In the genomic region with DNA sequence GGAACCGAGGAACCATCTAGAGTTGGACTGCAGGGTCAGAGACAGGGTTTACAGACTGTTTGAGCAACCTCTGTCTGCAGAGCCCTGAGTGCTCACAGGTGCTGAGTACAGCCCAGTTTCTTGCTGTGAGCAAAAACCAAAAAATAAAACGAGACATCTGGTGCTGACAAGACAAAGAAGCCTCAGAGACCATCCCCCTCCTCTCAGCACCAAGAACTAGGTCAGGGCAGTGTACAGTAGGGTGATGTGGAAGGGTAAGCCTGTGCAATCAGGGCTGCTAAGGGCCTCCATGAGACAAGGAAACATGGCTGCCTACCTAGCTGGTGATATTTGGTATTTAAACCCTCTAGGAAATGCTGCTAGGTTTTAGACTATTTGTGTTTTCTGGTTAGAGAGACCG, we compare ENCODE assay signal across 21 mouse cellular contexts. TPM values are rescaled to one million over a fixed set of nuclear protein-coding genes. Genes with fewer than 3 reads are reported as not detected.
DNase-seq lines count a peak whose midpoint lies in the region; ATAC-seq lines count a peak whose summit lies in the region.
"Had no signal": no experiment of that assay in that cellular context is flagged by ENCODE, and none has a peak within 500 bp of the region (broad histone marks: within the 10 kb centered on the region; RNA-seq: fewer than 3 reads in every experiment).

No protein-coding gene starts in this region.

- peaks cover 67% of the 10 kb centered on the region for H3K4me1 ChIP-seq in hindbrain, embryonic 14.5 days (replicated peaks; ENCODE audit: control insufficient read depth, insufficient read depth, low read length)
- H3K4me1 ChIP-seq in hindbrain, embryonic 16.5 days (ENCODE audit: control insufficient read depth, insufficient read depth, low read depth, low read length), result peaks cover 65% of the 10 kb centered on the region
- H3K4me1 ChIP-seq in neural tube, embryonic 12.5 days, result peaks cover 52% of the 10 kb centered on the region
- H3K4me1 ChIP-seq: heart, embryonic 13.5 days had no signal

- 69% methylated on average over 3 of the region's 3 CpGs for WGBS in hindbrain, embryonic 14.5 days
- WGBS in hindbrain, embryonic 16.5 days, result 68% methylated on average over 3 of the region's 3 CpGs
- WGBS in neural tube, embryonic 12.5 days, result 76% methylated on average over 3 of the region's 3 CpGs

- no peak overlapping the region for H3K4me3 ChIP-seq in hindbrain, embryonic 14.5 days (replicated peaks; ENCODE audit: low read length)
- H3K4me3 ChIP-seq in hindbrain, embryonic 16.5 days (ENCODE audit: low read length), result no peak overlapping the region
- no peak overlapping the region for H3K4me3 ChIP-seq in neural tube, embryonic 12.5 days
- H3K4me3 ChIP-seq: embryonic facial prominence, embryonic 13.5 days; forebrain, embryonic 13.5 days; heart, embryonic 13.5 days; hindbrain, embryonic 15.5 days had no signal

- H3K4me2 ChIP-seq in hindbrain, embryonic 14.5 days (replicated peaks), result no peak overlapping the region
- H3K4me2 ChIP-seq in hindbrain, embryonic 16.5 days (ENCODE audit: low read length), result no peak overlapping the region
- 0 out of 2 replicates have a peak overlapping the region, but pooled peaks have one; percentile 2 for H3K4me2 ChIP-seq in neural tube, embryonic 12.5 days (replicated peaks)
- H3K4me2 ChIP-seq: embryonic facial prominence, embryonic 13.5 days; forebrain, embryonic 13.5 days; heart, embryonic 13.5 days; hindbrain, embryonic 15.5 days had no signal

- no peak overlapping the region for H3K9ac ChIP-seq in hindbrain, embryonic 14.5 days
- no peak overlapping the region for H3K9ac ChIP-seq in hindbrain, embryonic 16.5 days (ENCODE audit: low read depth, low read length)
- H3K9ac ChIP-seq in neural tube, embryonic 12.5 days, result no peak overlapping the region
- H3K9ac ChIP-seq: embryonic facial prominence, embryonic 13.5 days; forebrain, embryonic 13.5 days; forebrain, postnatal 0 days; heart, embryonic 13.5 days; hindbrain, embryonic 15.5 days had no signal

- ATAC-seq in hindbrain, embryonic 14.5 days (ENCODE audit: low FRiP score), result no peak
- no peak for ATAC-seq in hindbrain, embryonic 16.5 days
- ATAC-seq in neural tube, embryonic 12.5 days (ENCODE audit: low FRiP score, low read depth), result no peak
- ATAC-seq: activated CD4-positive, CD25-positive, alpha-beta regulatory T cell, adult 4 months; forebrain, embryonic 13.5 days; forebrain, postnatal 0 days; Patski had no signal

- peaks cover 7% of the 10 kb centered on the region for H3K36me3 ChIP-seq in hindbrain, embryonic 14.5 days (replicated peaks; ENCODE audit: control insufficient read depth, insufficient read depth)
- no peaks in the 10 kb centered on the region for H3K36me3 ChIP-seq in hindbrain, embryonic 16.5 days (ENCODE audit: control insufficient read depth, insufficient read depth, low read length)
- H3K36me3 ChIP-seq in neural tube, embryonic 12.5 days, result peaks cover 6% of the 10 kb centered on the region; the same call in 1 of the 2 replicates
- H3K36me3 ChIP-seq: embryonic facial prominence, embryonic 13.5 days; heart, embryonic 13.5 days had no signal

- 0 out of 2 replicates have a peak overlapping the region, but pooled peaks have one; percentile 17 for H3K27ac ChIP-seq in hindbrain, embryonic 14.5 days
- H3K27ac ChIP-seq in hindbrain, embryonic 16.5 days (ENCODE audit: low read depth, low read length), result no peak overlapping the region
- H3K27ac ChIP-seq in neural tube, embryonic 12.5 days, result no peak overlapping the region
- H3K27ac ChIP-seq: embryonic facial prominence, embryonic 13.5 days; forebrain, embryonic 13.5 days; heart, embryonic 13.5 days; hindbrain, embryonic 15.5 days had no signal

- no peak for DNase-seq in hindbrain, embryonic 14.5 days (ENCODE audit: low spot score)
- no peak for DNase-seq in neural tube, embryonic 10.5 days (ENCODE audit: extremely low spot score, low spot score)
- DNase-seq in thymus, postnatal 14 days, result peak; percentile 56
- DNase-seq in thymus, postnatal 25 days, result no peak
- DNase-seq: adrenal gland, postnatal 25 days; cerebellum, adult 18-20 months; cerebellum, adult 9-11 months; cerebellum, postnatal 36 days; forebrain, postnatal 0 days; gastrocnemius, postnatal 36 days; heart, adult 11 months; heart, postnatal 36 days had no signal

- no peaks in the 10 kb centered on the region for H3K27me3 ChIP-seq in hindbrain, embryonic 14.5 days (ENCODE audit: control insufficient read depth, insufficient read depth, low read length)
- no peaks in the 10 kb centered on the region for H3K27me3 ChIP-seq in hindbrain, embryonic 16.5 days (replicated peaks; ENCODE audit: control insufficient read depth, insufficient read depth, low read length)
- H3K27me3 ChIP-seq in neural tube, embryonic 12.5 days (replicated peaks), result no peaks in the 10 kb centered on the region
- H3K27me3 ChIP-seq: CH12.LX; forebrain, embryonic 13.5 days; hindbrain, embryonic 15.5 days had no signal

- H3K9me3 ChIP-seq in hindbrain, embryonic 14.5 days (ENCODE audit: control insufficient read depth, low read length), result no peaks in the 10 kb centered on the region
- H3K9me3 ChIP-seq in hindbrain, embryonic 16.5 days (ENCODE audit: control insufficient read depth, low read length), result no peaks in the 10 kb centered on the region
- no peaks in the 10 kb centered on the region for H3K9me3 ChIP-seq in neural tube, embryonic 12.5 days
- H3K9me3 ChIP-seq: embryonic facial prominence, embryonic 13.5 days; forebrain, embryonic 13.5 days; heart, embryonic 13.5 days; hindbrain, embryonic 15.5 days had no signal

RNA-seq across cellular contexts. Expression of gene Crmp1, which starts 9.9 kb away (rescaled TPM):
- polyA plus RNA-seq in hindbrain, embryonic 14.5 days (2014; fragmentation: Nextera tagmentation; extraction: Ambion mirVana), result 907 and 1,000 TPM in 2 replicates
- 851 and 939 TPM in 2 replicates for polyA plus RNA-seq in hindbrain, embryonic 16.5 days (2015; fragmentation: Nextera tagmentation; extraction: Ambion mirVana)
- 660 and 714 TPM in 2 replicates for polyA plus RNA-seq in neural tube, embryonic 12.5 days (2016; fragmentation: Nextera tagmentation; extraction: Ambion mirVana)
